Mouse (Mus musculus): ENCODE results near the gene Rabggtb. TPM values are rescaled to one million over a fixed set of nuclear protein-coding genes. Genes with fewer than 3 reads are reported as not detected.
A peak's percentile ranks its signal among the peaks of the same experiment; 100 is the strongest.

Gene Rabggtb
- polyA plus RNA-seq, 1 experiment from 2014 or later = 48.9 TPM

- H3K36me3 ChIP-seq (replicated peaks) = peaks cover 54% of the 10 kb centered on the region
These were observed 1.5 kb downstream of the Rabggtb start for GRCm38 (mm10) chr3:153911197-153911881.

GRCm38 (mm10) chr3:153910489-153910888 lies 2.3 kb downstream of the Rabggtb start:
- Histone ChIP-seq H3K36me3 (replicated peaks) (peaks cover 62% of the 10 kb centered on the region), H3K27me3 (replicated peaks; ENCODE audit: low read depth, poor library complexity, severe bottlenecking) (no peaks in the 10 kb centered on the region), H3K4me1 (peaks cover 45% of the 10 kb centered on the region), H3K9me3 (no peaks in the 10 kb centered on the region), H3K4me3 (peak overlapping the region; percentile 81), H3K27ac (replicated peaks) (no peak overlapping the region)
- no peak for DNase-seq (ENCODE audit: low spot score)
- WGBS = 83% methylated on average over 7 of the region's 7 CpGs

More at GRCm38 (mm10) chr3:153911197-153911881, 1.5 kb downstream of the Rabggtb start:
- Histone ChIP-seq H3K4me3 (peak overlapping the region; percentile 81), H3K27me3 (replicated peaks; ENCODE audit: low read depth, poor library complexity, severe bottlenecking) (no peaks in the 10 kb centered on the region), H3K27ac (replicated peaks) (peak overlapping the region; percentile 96), H3K4me1 (peaks cover 43% of the 10 kb centered on the region), H3K9me3 (no peaks in the 10 kb centered on the region)
- 54% methylated on average over 8 of the region's 8 CpGs for WGBS
- no peak for DNase-seq (ENCODE audit: low spot score)

GRCm38 (mm10) chr3:153908919-153909318 lies 3.9 kb downstream of the Rabggtb start:
- Histone ChIP-seq H3K4me1 (peaks cover 47% of the 10 kb centered on the region), H3K9me3 (no peaks in the 10 kb centered on the region), H3K27ac (replicated peaks) (no peak overlapping the region), H3K36me3 (replicated peaks) (peaks cover 78% of the 10 kb centered on the region), H3K4me3 (peak overlapping the region; percentile 81), H3K27me3 (replicated peaks; ENCODE audit: low read depth, poor library complexity, severe bottlenecking) (no peaks in the 10 kb centered on the region)
- 76% methylated on average over 5 of the region's 5 CpGs for WGBS
- DNase-seq (ENCODE audit: low spot score) = no peak

- no peak within 1 kb of the TSS for H3K27ac ChIP-seq (replicated peaks)
- no peak for DNase-seq (ENCODE audit: low spot score)
- peaks cover 37% of the 10 kb centered on the region for H3K4me1 ChIP-seq
- 88% methylated on average over 9 of the region's 9 CpGs for WGBS
- no peaks in the 10 kb centered on the region for H3K27me3 ChIP-seq (replicated peaks; ENCODE audit: low read depth, poor library complexity, severe bottlenecking)
- no peaks in the 10 kb centered on the region for H3K9me3 ChIP-seq
- H3K4me3 ChIP-seq = no peak within 1 kb of the TSS
- H3K36me3 ChIP-seq (replicated peaks) = peaks cover 83% of the 10 kb centered on the region
These were observed 6.5 kb downstream of the Rabggtb start, which contains the start of gene Msh4 for GRCm38 (mm10) chr3:153906136-153906871. TSS of gene Msh4 (minus strand) at chr3:153906138.

GRCm38 (mm10) chr3:153905251-153906135 lies 7.3 kb downstream of the Rabggtb start:
- no peaks in the 10 kb centered on the region for H3K9me3 ChIP-seq
- H3K27me3 ChIP-seq (replicated peaks; ENCODE audit: low read depth, poor library complexity, severe bottlenecking) = no peaks in the 10 kb centered on the region
- peaks cover 75% of the 10 kb centered on the region for H3K36me3 ChIP-seq (replicated peaks)
- DNase-seq (ENCODE audit: low spot score) = peak; percentile 30
- no peak overlapping the region for H3K4me3 ChIP-seq
- 87% methylated on average over 49 of the region's 49 CpGs for WGBS
- peaks cover 29% of the 10 kb centered on the region for H3K4me1 ChIP-seq
- no peak overlapping the region for H3K27ac ChIP-seq (replicated peaks)

- no peak overlapping the region for H3K27ac ChIP-seq (replicated peaks)
- DNase-seq (ENCODE audit: low spot score) = peak; percentile 52
- H3K9me3 ChIP-seq = no peaks in the 10 kb centered on the region
- 72% methylated on average over 6 of the region's 6 CpGs for WGBS
- peaks cover 20% of the 10 kb centered on the region for H3K4me1 ChIP-seq
- H3K4me3 ChIP-seq = no peak overlapping the region
- peaks cover 66% of the 10 kb centered on the region for H3K36me3 ChIP-seq (replicated peaks)
- no peaks in the 10 kb centered on the region for H3K27me3 ChIP-seq (replicated peaks; ENCODE audit: low read depth, poor library complexity, severe bottlenecking)
These were observed 8.2 kb downstream of the Rabggtb start for GRCm38 (mm10) chr3:153904586-153904985.

- WGBS = 77% methylated on average over 3 of the region's 3 CpGs
- Histone ChIP-seq H3K27ac (replicated peaks) (no peak overlapping the region), H3K4me3 (no peak overlapping the region), H3K27me3 (replicated peaks; ENCODE audit: low read depth, poor library complexity, severe bottlenecking) (no peaks in the 10 kb centered on the region), H3K36me3 (replicated peaks) (peaks cover 46% of the 10 kb centered on the region), H3K4me1 (peaks cover 4% of the 10 kb centered on the region; the same call in 1 of the 2 replicates), H3K9me3 (no peaks in the 10 kb centered on the region)
- DNase-seq (ENCODE audit: low spot score) = no peak
These were observed 10.2 kb downstream of the Rabggtb start for GRCm38 (mm10) chr3:153902595-153902994.

DNA sequence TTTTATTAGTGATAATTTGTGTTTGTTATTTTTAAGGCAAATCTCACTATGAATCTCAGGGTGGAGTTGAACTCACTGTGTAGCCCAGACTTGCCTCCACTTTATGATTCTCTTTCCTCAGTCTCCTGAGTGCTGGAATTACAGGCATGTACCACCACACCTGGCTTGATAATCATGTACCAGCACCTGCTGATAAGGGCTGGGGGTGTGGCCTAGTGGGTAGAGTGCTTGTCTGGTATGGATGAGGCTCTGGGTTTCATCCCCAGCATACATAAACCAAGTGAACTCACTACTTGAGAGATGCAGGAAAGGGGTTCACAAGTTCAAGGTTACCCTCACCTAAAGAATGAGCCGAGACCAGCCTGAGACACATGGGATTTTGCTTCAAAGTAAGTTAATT lies 10.9 kb downstream of the Rabggtb start:
- WGBS = 93% methylated on average over 1 of the region's 1 CpGs
- Histone ChIP-seq H3K4me3 (no peak overlapping the region), H3K27me3 (replicated peaks; ENCODE audit: low read depth, poor library complexity, severe bottlenecking) (no peaks in the 10 kb centered on the region), H3K9me3 (no peaks in the 10 kb centered on the region), H3K36me3 (replicated peaks) (peaks cover 39% of the 10 kb centered on the region), H3K4me1 (peaks cover 4% of the 10 kb centered on the region; the same call in 1 of the 2 replicates), H3K27ac (replicated peaks) (no peak overlapping the region)
- DNase-seq (ENCODE audit: low spot score) = no peak

DNA sequence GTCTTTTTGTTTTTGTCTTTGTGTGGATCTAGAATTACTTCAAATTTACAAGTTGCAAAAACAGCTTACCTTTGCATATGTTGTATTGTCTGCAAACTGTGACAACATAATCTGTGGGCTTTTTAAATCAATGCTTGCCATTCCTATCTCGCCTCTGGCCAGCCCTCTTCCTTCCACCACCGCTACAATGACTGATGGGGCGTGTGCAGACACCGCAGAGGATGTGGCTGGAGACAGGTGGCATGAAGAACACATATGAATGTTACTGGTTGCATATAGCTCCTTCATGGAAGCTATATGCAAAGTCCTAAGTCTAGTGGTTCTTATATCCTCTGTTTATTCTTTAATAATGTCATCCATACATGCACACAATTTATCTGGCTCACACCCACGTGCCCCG lies 15.6 kb downstream of the Rabggtb start:
- H3K9me3 ChIP-seq = no peaks in the 10 kb centered on the region
- no peaks in the 10 kb centered on the region for H3K4me1 ChIP-seq
- H3K36me3 ChIP-seq (replicated peaks) = no peaks in the 10 kb centered on the region
- no peak for DNase-seq (ENCODE audit: low spot score)
- no peak overlapping the region for H3K4me3 ChIP-seq
- H3K27me3 ChIP-seq (replicated peaks; ENCODE audit: low read depth, poor library complexity, severe bottlenecking) = no peaks in the 10 kb centered on the region
- WGBS = 79% methylated on average over 6 of the region's 6 CpGs
- H3K27ac ChIP-seq (replicated peaks) = no peak overlapping the region

DNA sequence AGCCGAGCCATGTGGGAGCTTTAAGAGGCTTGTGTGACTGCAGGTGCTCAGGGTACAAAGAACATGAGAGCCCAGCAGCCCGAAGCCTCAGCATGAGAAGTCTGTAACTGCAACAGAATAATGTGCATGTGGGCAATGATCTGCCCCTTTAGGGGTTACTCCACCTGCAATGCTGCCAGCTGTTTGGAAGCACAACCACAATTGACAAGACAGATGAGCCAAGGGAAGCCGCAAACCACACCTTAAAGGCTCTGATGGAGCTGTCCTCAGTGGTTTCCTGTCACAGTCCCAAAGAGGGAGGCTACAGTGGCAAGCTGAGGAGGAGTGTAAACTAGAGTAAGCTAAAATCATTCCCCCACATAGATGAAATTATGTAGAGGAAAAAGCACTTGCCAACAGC lies 17.4 kb downstream of the Rabggtb start:
- Histone ChIP-seq H3K9me3 (no peaks in the 10 kb centered on the region), H3K27me3 (replicated peaks; ENCODE audit: low read depth, poor library complexity, severe bottlenecking) (no peaks in the 10 kb centered on the region), H3K4me1 (no peaks in the 10 kb centered on the region), H3K4me3 (no peak overlapping the region), H3K36me3 (replicated peaks) (no peaks in the 10 kb centered on the region), H3K27ac (replicated peaks) (no peak overlapping the region)
- WGBS = 87% methylated on average over 3 of the region's 3 CpGs
- DNase-seq (ENCODE audit: low spot score) = no peak

DNA sequence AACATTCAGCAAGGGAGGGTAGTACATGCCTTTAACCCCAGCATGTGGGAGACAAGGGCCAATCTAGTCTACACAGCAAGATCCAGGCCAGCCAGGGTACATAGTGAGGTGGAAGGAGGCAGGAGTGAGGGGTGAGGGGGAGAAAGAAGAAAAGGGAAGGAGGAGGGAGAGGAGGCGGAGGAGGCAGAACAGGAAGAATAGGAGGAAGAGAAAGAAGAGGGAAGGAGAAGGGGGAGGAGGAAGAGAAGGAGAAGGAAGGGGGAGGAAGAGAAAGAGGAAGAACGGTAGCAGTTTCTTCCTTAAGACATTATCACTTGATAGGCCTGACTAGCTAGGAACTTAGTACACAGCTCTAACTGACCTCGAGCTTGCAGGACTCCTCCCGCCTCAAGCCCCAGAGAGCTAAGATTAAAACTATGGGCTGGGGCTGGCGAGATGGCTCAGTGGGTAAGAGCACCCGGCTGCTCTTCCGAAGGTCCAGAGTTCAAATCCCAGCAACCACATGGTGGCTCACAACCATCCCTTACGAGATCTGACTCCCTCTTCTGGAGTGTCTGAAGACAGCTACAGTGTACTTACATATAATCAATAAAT lies 23.5 kb downstream of the Rabggtb start:
- H3K36me3 ChIP-seq (replicated peaks) = no peaks in the 10 kb centered on the region
- no peaks in the 10 kb centered on the region for H3K4me1 ChIP-seq
- H3K4me3 ChIP-seq = no peak overlapping the region
- no peak for DNase-seq (ENCODE audit: low spot score)
- H3K27ac ChIP-seq (replicated peaks) = no peak overlapping the region
- no peaks in the 10 kb centered on the region for H3K27me3 ChIP-seq (replicated peaks; ENCODE audit: low read depth, poor library complexity, severe bottlenecking)
- H3K9me3 ChIP-seq = no peaks in the 10 kb centered on the region
- WGBS = 74% methylated on average over 8 of the region's 8 CpGs

- Histone ChIP-seq H3K9me3 (no peaks in the 10 kb centered on the region), H3K4me3 (no peak overlapping the region), H3K27me3 (replicated peaks; ENCODE audit: low read depth, poor library complexity, severe bottlenecking) (no peaks in the 10 kb centered on the region), H3K4me1 (no peaks in the 10 kb centered on the region), H3K36me3 (replicated peaks) (no peaks in the 10 kb centered on the region), H3K27ac (replicated peaks) (no peak overlapping the region)
- DNase-seq (ENCODE audit: low spot score) = no peak
- WGBS = 76% methylated on average over 6 of the region's 6 CpGs
These were observed 24.7 kb downstream of the Rabggtb start for GRCm38 (mm10) chr3:153888141-153888540.

All from embryonic facial prominence, embryonic 10.5 days (tissue).